Mouse (Mus musculus) left cerebral cortex, postnatal 36 days (tissue): ENCODE data around the gene Adam26b. TPM values are rescaled to one million over a fixed set of nuclear protein-coding genes. Genes with fewer than 3 reads are reported as not detected.
"Not testable (repeated sequence)": the region's sequence is repeated elsewhere in the genome, so short reads cannot be mapped to it uniquely, and the experiment has no call there.

Experiments
- DNase-seq, 2 experiments: peaks; one replicate each; pipeline ENCODE4 v3.0.0; 2021 to 2022; ENCODE audit warnings: low spot score in 2 of 2, mixed read lengths in 1 of 2
- intact Hi-C: fragments of 180-260 bp; cut with DNase I; formaldehyde crosslinking; loops from one replicate; pipeline ENCODE4 v1.15.1; 2025
- total RNA-seq, 2 experiments: library from RNA; stranded (reverse); gene quantifications; 2 replicates each; pipeline ENCODE4 v1.2.3; 2021

Gene Adam26b
- not detected for total RNA-seq

- intact Hi-C loops, DNase-seq: not testable (repeated sequence)
Observed at GRCm38 (mm10) chr8:43528006-43528405, at the start of gene Adam26b. Adam26b (minus strand) TSS chr8:43528106.

DNA sequence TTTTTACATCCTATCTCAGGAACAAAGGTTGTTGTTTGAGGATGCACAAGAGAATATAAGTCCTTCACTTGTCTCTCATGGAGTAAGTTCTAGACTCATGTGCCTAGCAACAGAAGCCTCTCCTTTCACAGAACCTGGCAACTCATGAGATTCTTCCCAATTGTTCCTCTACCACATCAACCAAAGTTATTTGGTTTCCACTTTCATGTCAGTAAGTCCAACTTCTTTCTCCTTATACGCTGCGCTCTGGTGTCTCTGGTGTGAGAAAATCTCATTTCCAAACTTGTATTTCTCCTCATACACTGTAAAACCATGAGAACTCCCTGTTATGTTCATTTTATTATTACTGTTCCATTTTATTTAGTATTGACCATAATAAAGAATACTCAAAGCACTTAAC, 48.7 kb upstream of the Adam26b start, which contains the start of gene Adam26a:
TSS of gene Adam26a (minus strand) at position 101 of the 400 bp plus-strand sequence.
- intact Hi-C loops, DNase-seq: not testable (repeated sequence)

Other genes starting within 250 kb of the Adam26b start
- gene Zfp42, start 221.1 kb downstream of the Adam26b start, total RNA-seq = not detected
- not detected for gene Adam26a, start 48.6 kb upstream of the Adam26b start, total RNA-seq
- gene Gm5346, start 99.2 kb upstream of the Adam26b start, total RNA-seq = not detected
- not detected for gene Adam34, start 181.9 kb upstream of the Adam26b start, total RNA-seq